Mouse (Mus musculus): Measurements from ENCODE around the gene Ccdc171.

- TF ChIP-seq CTCF (IDR thresholded peaks at IDR 0.05; ENCODE audit: control insufficient read depth, insufficient read depth, low read length) (no peak), POLR2A (IDR thresholded peaks at IDR 0.05; ENCODE audit: borderline replicate concordance, control insufficient read depth, low read depth, low read length) (no peak)
Observed at GRCm38 (mm10) chr4:83658415-83658814, 133.1 kb downstream of the Ccdc171 start.
